Comparison of ENCODE assay signal across 20 mouse cellular contexts in the genomic region with DNA sequence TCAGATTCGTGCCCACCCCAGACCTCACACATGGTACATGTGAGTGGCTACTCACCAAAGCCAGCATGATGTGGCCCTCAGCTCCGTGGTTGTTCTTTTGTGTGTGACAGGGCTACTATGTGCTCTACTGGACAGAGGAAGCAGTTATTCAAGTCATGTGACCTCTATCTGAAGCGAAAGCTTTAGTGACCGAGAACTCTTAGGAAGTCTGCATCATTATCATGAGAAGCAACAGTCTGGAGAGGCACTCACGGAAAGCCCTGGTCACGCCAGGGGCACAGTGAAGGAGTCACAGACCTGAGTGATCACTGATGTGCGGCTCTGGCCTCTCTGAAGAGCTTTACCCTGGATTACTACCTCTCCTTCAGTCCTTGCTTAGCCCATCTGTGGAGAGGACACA.
"Had no signal": no experiment of that assay in that cellular context is flagged by ENCODE, and none has a peak within 500 bp of the region (broad histone marks: within the 10 kb centered on the region; RNA-seq: fewer than 3 reads in every experiment).

No protein-coding gene starts in this region.

- H3K9ac ChIP-seq: liver, embryonic 13.5 days; liver, embryonic 15.5 days; liver, postnatal 0 days; lung, embryonic 15.5 days; midbrain, embryonic 12.5 days; neural tube, embryonic 12.5 days; stomach, embryonic 15.5 days had no signal

- H3K4me2 ChIP-seq: liver, embryonic 13.5 days; liver, embryonic 15.5 days; lung, embryonic 15.5 days; midbrain, embryonic 12.5 days; neural tube, embryonic 12.5 days; stomach, embryonic 15.5 days had no signal

- H3K27me3 ChIP-seq: liver, embryonic 13.5 days; liver, embryonic 15.5 days; lung, embryonic 15.5 days; midbrain, embryonic 12.5 days; neural tube, embryonic 12.5 days; stomach, embryonic 15.5 days had no signal

- H3K27ac ChIP-seq: liver, embryonic 13.5 days; liver, embryonic 15.5 days; lung, embryonic 15.5 days; macrophage; midbrain, embryonic 12.5 days; neural tube, embryonic 12.5 days; stomach, embryonic 15.5 days; stomach, postnatal 0 days had no signal

- H3K9me3 ChIP-seq: liver, embryonic 13.5 days; liver, embryonic 15.5 days; lung, embryonic 15.5 days; midbrain, embryonic 12.5 days; neural tube, embryonic 12.5 days; stomach, embryonic 15.5 days had no signal

- H3K4me1 ChIP-seq: liver, embryonic 13.5 days; liver, embryonic 15.5 days; lung, embryonic 15.5 days; midbrain, embryonic 12.5 days; neural tube, embryonic 12.5 days; stomach, embryonic 15.5 days had no signal

- H3K4me3 ChIP-seq: liver, embryonic 13.5 days; liver, embryonic 15.5 days; lung, embryonic 15.5 days; midbrain, embryonic 12.5 days; myocyte; neural tube, embryonic 12.5 days; stomach, embryonic 15.5 days had no signal

- DNase-seq: liver, embryonic 13.5 days; liver, postnatal 0 days; lung, adult 2 months; lung, postnatal 14 days; lung, postnatal 36 days; midbrain, embryonic 14.5 days; right cerebral cortex, postnatal 14 days; thymus, adult 2 months; thymus, postnatal 25 days; thymus, postnatal 4 days had no signal

- H3K36me3 ChIP-seq: liver, embryonic 13.5 days; liver, embryonic 15.5 days; lung, embryonic 15.5 days; midbrain, embryonic 12.5 days; neural tube, embryonic 12.5 days; stomach, embryonic 15.5 days had no signal

- ATAC-seq: liver, postnatal 0 days; lung, postnatal 0 days; midbrain, embryonic 16.5 days had no signal
